Mouse (Mus musculus) megakaryocyte, adult 5-6 weeks (primary cell): Measurements from ENCODE around the gene Olfr801. TPM values are rescaled to one million over a fixed set of nuclear protein-coding genes. Genes with fewer than 3 reads are reported as not detected.

Source experiments
- ATAC-seq: 2 replicates; pipeline ENCODE4 v1.8.0; 2016; ENCODE audit warnings: mild to moderate bottlenecking, inconsistent platforms; ENCODE audit not compliant: poor library complexity, severe bottlenecking
- total RNA-seq, 2 experiments: library from RNA; stranded (forward) in 1 of 2; stranded (reverse) in 1 of 2; fragments of 153-499, 151-499 nt in 1 of 2; fragments of 221-1000, 200-1000 nt in 1 of 2; gene quantifications; 2 replicates each; pipeline versions ENCODE4 v1.2.3 to v1.2.4; 2015 to 2017

The Olfr801 gene
- total RNA-seq (2015), result not detected in 2 replicates
- total RNA-seq (2017), result not detected in 2 replicates

DNA sequence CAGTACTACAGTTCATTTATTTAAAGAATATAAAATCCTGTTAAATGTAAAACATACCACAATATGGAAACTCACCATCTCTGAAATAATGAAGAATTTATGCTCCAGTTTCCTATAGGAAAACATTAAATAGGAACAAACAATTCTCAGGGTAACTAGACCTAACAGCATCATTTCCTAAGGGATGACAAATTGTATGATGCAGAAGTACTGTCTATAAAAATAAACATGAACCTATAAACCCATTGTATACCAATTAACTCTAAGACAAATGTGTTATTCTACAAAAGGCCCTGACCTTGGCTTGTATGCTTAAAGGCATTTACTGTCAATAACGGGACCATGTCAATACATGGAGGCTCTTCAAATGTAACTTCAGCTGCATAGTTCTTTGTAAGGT, at the start of gene Olfr801:
TSS of gene Olfr801 (minus strand) at position 101 of the 400 bp plus-strand sequence.
- no peak for ATAC-seq

DNA sequence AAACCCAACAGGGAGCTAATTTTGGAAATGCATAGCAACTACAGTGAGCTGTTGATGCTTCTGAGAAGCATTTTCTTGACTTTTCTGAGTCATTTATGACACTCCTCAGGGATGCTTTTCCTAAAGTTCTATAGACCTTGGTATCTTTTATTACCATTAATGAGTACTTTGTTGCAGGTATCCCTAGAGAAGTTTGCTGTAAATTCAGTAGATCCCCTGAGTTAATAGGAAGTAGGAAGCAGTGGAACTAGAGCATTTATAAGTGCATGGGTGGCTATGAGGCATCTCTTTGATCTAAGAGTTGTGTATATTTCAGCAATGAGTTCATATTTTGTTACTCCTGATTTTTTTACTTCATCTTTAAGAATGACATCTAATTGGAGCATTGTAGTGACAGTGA, 29.2 kb upstream of the Olfr801 start, which contains the start of gene Olfr804:
TSS of gene Olfr804 (plus strand) at position 301 of the 400 bp plus-strand sequence.
- ATAC-seq, result no peak

DNA sequence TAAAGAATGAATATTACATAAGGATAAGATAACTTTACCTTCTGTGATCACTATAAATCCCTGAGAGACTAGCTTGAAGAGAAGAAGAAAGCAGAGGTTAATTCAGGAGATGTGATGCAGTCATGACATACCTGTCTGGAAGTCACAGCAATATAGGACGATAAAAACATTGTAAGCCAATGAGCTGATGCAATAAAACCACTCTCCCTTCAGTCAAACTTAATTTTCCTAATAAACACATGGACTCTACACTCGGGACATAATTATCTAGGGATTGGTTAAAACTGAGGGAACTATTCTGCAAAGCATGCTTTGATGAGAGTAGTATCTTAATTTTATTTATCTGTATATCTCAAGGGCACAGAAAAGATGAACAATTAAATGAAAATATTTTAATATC, 20.5 kb upstream of the Olfr801 start, which contains the start of gene Olfr803:
TSS of gene Olfr803 (minus strand) at position 101 of the 400 bp plus-strand sequence.
- no peak for ATAC-seq

GRCm38 (mm10) chr10:129688069-129688468, 14.4 kb upstream of the Olfr801 start, which contains the start of gene Olfr802:
Gene Olfr802, minus strand, starts transcription at chr10:129688169.
- ATAC-seq, result no peak

DNA sequence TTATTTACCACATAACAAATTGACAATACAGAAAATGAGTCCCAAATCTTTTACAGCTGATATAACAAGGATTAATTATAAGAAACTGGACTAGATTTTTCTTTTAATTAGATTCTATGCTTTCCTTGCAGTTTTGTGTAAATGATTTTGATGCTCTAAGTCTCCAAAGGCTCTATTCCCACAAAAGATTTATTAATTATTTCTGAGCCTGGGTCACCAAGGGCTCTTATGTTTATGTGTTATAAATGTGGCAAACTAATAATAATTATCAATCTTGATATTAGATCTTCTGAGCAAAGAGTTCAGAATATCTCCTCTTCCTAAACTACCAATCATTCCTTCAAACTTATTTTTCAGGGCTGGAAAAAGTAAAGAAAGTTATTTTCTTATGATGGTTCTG, 16.3 kb downstream of the Olfr801 start, which contains the start of gene Olfr800:
TSS of gene Olfr800 (plus strand) at position 301 of the 400 bp plus-strand sequence.
- no peak for ATAC-seq

DNA sequence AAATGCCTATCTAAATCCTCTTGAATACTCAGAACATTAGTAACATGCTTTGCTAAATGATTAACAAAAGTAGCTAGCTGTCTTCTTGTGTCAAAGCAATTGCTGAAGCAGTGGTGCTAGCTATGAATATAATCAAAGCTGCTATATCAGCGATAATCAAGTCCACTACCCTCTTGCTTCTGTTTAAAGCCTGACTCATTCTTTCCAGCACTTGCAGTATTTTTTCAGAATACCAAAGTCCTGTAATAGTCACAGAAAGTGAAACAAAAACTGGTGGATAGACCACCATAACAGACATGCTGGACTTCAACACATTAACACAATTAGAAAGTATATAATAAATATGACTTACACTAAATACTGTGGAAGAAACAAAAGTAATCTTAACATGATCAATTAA, 21.9 kb downstream of the Olfr801 start:
- ATAC-seq, result no peak

DNA sequence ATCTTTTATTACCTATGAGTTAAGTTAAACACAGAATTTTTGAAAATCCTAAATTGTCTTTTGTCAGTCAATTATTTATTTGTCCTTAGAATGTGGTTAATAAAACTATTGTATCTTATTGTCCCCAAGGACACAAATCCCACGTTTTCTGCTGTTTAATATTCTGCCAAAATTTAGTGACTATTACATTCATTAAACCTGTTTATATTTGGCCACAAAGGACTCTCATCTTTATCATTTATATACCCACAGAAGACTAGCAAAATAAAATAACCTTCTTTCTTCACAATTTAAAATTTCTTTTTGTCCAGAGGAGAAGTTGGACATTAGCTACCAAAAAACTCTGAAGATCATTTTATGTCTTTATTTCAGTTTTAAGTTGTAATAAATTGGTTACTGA, 36.5 kb downstream of the Olfr801 start, which contains the start of gene Olfr799:
TSS of gene Olfr799 (plus strand) at position 301 of the 400 bp plus-strand sequence.
- ATAC-seq, result no peak

DNA sequence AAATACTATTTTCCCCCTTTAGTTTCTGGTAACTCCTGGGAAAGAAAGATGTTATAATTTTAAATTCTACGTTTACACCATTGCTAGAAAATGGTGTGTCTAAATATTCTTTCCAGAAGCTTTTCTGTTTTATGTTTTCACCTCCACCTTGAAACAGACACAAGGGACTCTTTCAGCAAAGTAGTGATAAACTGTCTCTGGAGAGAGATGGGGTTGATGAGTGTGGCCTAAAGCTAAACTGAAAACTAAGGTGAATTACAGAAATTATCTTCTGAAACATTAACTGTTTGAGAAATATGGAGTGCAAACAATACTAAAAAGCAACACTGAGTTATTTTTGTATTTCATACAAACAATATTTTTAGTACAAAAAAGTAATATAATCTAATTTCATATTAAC, 45.8 kb downstream of the Olfr801 start, which contains the start of gene Olfr798:
TSS of gene Olfr798 (minus strand) at position 101 of the 400 bp plus-strand sequence.
- ATAC-seq, result no peak

- ATAC-seq, result no peak
These were observed 50.4 kb downstream of the Olfr801 start for GRCm38 (mm10) chr10:129623251-129623650.

GRCm38 (mm10) chr10:129621724-129622123, 51.9 kb downstream of the Olfr801 start:
- ATAC-seq, result no peak

Other genes starting within 250 kb of the Olfr801 start
- gene Olfr786, start 246.6 kb downstream of the Olfr801 start, total RNA-seq (2015), result not detected in 2 replicates
- gene Olfr786, start 246.6 kb downstream of the Olfr801 start, total RNA-seq (2017), result not detected in 2 replicates
- not detected in 2 replicates for gene Olfr787, start 212.0 kb downstream of the Olfr801 start, total RNA-seq (2015)
- gene Olfr787, start 212.0 kb downstream of the Olfr801 start, total RNA-seq (2017), result not detected in 2 replicates
- not detected in 2 replicates for gene Olfr788, start 202.9 kb downstream of the Olfr801 start, total RNA-seq (2015)
- gene Olfr788, start 202.9 kb downstream of the Olfr801 start, total RNA-seq (2017), result not detected in 2 replicates
- not detected in 2 replicates for gene Olfr789, start 189.1 kb downstream of the Olfr801 start, total RNA-seq (2015)
- gene Olfr789, start 189.1 kb downstream of the Olfr801 start, total RNA-seq (2017), result not detected in 2 replicates
- gene Olfr790, start 175.4 kb downstream of the Olfr801 start, total RNA-seq (2015), result not detected in 2 replicates
- not detected in 2 replicates for gene Olfr790, start 175.4 kb downstream of the Olfr801 start, total RNA-seq (2017)
- gene Olfr791, start 152.1 kb downstream of the Olfr801 start, total RNA-seq (2015), result not detected in 2 replicates
- gene Olfr791, start 152.1 kb downstream of the Olfr801 start, total RNA-seq (2017), result not detected in 2 replicates
- gene Olfr792, start 134.7 kb downstream of the Olfr801 start, total RNA-seq (2015), result not detected in 2 replicates
- not detected in 2 replicates for gene Olfr792, start 134.7 kb downstream of the Olfr801 start, total RNA-seq (2017)
- gene Olfr794, start 106.2 kb downstream of the Olfr801 start, total RNA-seq (2015), result not detected in 2 replicates
- gene Olfr794, start 106.2 kb downstream of the Olfr801 start, total RNA-seq (2017), result not detected in 2 replicates
- not detected in 2 replicates for gene Olfr796, start 61.3 kb downstream of the Olfr801 start, total RNA-seq (2015)
- gene Olfr796, start 61.3 kb downstream of the Olfr801 start, total RNA-seq (2017), result not detected in 2 replicates
- not detected in 2 replicates for gene Olfr798, start 45.9 kb downstream of the Olfr801 start, total RNA-seq (2015)
- not detected in 2 replicates for gene Olfr798, start 45.9 kb downstream of the Olfr801 start, total RNA-seq (2017)
- not detected in 2 replicates for gene Olfr799, start 36.4 kb downstream of the Olfr801 start, total RNA-seq (2015)
- gene Olfr799, start 36.4 kb downstream of the Olfr801 start, total RNA-seq (2017), result not detected in 2 replicates
- gene Olfr800, start 16.2 kb downstream of the Olfr801 start, total RNA-seq (2015), result not detected in 2 replicates
- gene Olfr800, start 16.2 kb downstream of the Olfr801 start, total RNA-seq (2017), result not detected in 2 replicates
- not detected in 2 replicates for gene Olfr802, start 14.3 kb upstream of the Olfr801 start, total RNA-seq (2015)
- not detected in 2 replicates for gene Olfr802, start 14.3 kb upstream of the Olfr801 start, total RNA-seq (2017)
- gene Olfr803, start 20.4 kb upstream of the Olfr801 start, total RNA-seq (2015), result not detected in 2 replicates
- not detected in 2 replicates for gene Olfr803, start 20.4 kb upstream of the Olfr801 start, total RNA-seq (2017)
- not detected in 2 replicates for gene Olfr804, start 29.3 kb upstream of the Olfr801 start, total RNA-seq (2015)
- gene Olfr804, start 29.3 kb upstream of the Olfr801 start, total RNA-seq (2017), result not detected in 2 replicates
- not detected in 2 replicates for gene Olfr805, start 55.5 kb upstream of the Olfr801 start, total RNA-seq (2015)
- gene Olfr805, start 55.5 kb upstream of the Olfr801 start, total RNA-seq (2017), result not detected in 2 replicates
- gene Olfr806, start 68.1 kb upstream of the Olfr801 start, total RNA-seq (2015), result not detected in 2 replicates
- not detected in 2 replicates for gene Olfr806, start 68.1 kb upstream of the Olfr801 start, total RNA-seq (2017)
- gene Olfr807, start 83.9 kb upstream of the Olfr801 start, total RNA-seq (2015), result not detected in 2 replicates
- not detected in 2 replicates for gene Olfr807, start 83.9 kb upstream of the Olfr801 start, total RNA-seq (2017)
- gene Olfr808, start 91.6 kb upstream of the Olfr801 start, total RNA-seq (2015), result not detected in 2 replicates
- gene Olfr808, start 91.6 kb upstream of the Olfr801 start, total RNA-seq (2017), result not detected in 2 replicates
- gene Olfr809, start 100.8 kb upstream of the Olfr801 start, total RNA-seq (2015), result not detected in 2 replicates
- not detected in 2 replicates for gene Olfr809, start 100.8 kb upstream of the Olfr801 start, total RNA-seq (2017)
- gene Olfr810, start 121.1 kb upstream of the Olfr801 start, total RNA-seq (2015), result not detected in 2 replicates
- gene Olfr810, start 121.1 kb upstream of the Olfr801 start, total RNA-seq (2017), result not detected in 2 replicates
- not detected in 2 replicates for gene Olfr811, start 130.5 kb upstream of the Olfr801 start, total RNA-seq (2015)
- gene Olfr811, start 130.5 kb upstream of the Olfr801 start, total RNA-seq (2017), result not detected in 2 replicates
- not detected in 2 replicates for gene Olfr812, start 172.2 kb upstream of the Olfr801 start, total RNA-seq (2015)
- not detected in 2 replicates for gene Olfr812, start 172.2 kb upstream of the Olfr801 start, total RNA-seq (2017)
- not detected in 2 replicates for gene Olfr813, start 181.5 kb upstream of the Olfr801 start, total RNA-seq (2015)
- gene Olfr813, start 181.5 kb upstream of the Olfr801 start, total RNA-seq (2017), result not detected in 2 replicates
- gene Olfr814, start 206.0 kb upstream of the Olfr801 start, total RNA-seq (2015), result not detected in 2 replicates
- gene Olfr814, start 206.0 kb upstream of the Olfr801 start, total RNA-seq (2017), result not detected in 2 replicates
- not detected in 2 replicates for gene Olfr815, start 232.0 kb upstream of the Olfr801 start, total RNA-seq (2015)
- gene Olfr815, start 232.0 kb upstream of the Olfr801 start, total RNA-seq (2017), result not detected in 2 replicates
- not detected in 2 replicates for gene Olfr816, start 241.7 kb upstream of the Olfr801 start, total RNA-seq (2015)
- gene Olfr816, start 241.7 kb upstream of the Olfr801 start, total RNA-seq (2017), result not detected in 2 replicates